Mouse (Mus musculus) induced T-regulatory cell, adult 2 months (primary cell): Measurements from ENCODE around the gene Tmed10.

Experiments used
- DNase-seq: peaks from one replicate; pipeline ENCODE4 v3.0.0-alpha.2; 2012; ENCODE audit warnings: low read depth

Tmed10 gene

DNA sequence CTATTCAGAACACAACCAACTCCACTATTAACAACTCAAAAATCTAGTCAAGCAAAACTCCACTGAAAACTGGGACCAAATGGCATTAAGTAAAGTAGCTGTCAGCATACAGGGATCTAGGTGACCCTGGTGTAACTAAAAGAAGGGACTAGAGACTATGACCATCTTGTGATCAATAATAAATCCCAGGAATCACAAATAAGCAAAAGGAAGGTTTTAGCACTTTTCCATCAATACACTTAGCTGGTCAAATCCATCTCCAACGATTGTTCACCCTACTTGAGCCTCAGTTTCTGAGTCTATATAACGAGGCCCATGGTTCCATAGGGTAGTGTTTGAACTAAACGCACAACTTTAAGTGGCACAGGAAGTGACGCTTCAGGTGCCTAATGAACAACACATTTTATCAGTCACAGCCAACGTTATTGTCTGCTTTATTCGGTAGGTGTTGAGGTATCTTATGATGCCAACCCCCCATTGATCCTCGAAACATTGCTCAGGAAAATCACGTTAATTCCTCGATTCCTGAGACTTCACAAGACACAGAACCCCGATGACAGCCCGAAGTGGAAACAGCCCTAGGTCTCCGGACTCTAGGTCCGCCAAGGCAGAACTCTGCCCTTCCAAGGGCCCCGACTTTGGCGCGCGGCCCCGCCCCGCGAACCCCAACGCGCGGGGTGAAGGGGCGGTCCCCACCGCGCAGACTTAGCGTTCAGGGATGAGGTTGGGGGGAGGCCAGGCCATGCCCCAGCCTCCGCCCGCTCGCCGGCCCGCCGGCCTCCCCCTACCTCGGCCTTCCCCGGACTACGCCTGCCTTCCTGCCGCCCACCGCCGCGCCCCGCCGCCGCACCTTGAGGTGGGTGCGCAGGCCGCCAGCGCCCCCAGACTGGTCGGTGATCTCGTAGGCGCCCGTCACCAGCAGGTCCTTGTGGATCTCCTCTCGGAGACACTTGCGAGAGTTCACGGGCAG lies 771 bp downstream of the Tmed10 start:
- DNase-seq = peak; percentile 89

- DNase-seq = peak; percentile 55
Measured at GRCm38 (mm10) chr12:85372068-85372665, 2.5 kb downstream of the Tmed10 start.

- no peak for DNase-seq
Measured at GRCm38 (mm10) chr12:85368441-85369063, 6.1 kb downstream of the Tmed10 start.

- no peak for DNase-seq
Measured at GRCm38 (mm10) chr12:85366271-85366670, 8.4 kb downstream of the Tmed10 start.

DNA sequence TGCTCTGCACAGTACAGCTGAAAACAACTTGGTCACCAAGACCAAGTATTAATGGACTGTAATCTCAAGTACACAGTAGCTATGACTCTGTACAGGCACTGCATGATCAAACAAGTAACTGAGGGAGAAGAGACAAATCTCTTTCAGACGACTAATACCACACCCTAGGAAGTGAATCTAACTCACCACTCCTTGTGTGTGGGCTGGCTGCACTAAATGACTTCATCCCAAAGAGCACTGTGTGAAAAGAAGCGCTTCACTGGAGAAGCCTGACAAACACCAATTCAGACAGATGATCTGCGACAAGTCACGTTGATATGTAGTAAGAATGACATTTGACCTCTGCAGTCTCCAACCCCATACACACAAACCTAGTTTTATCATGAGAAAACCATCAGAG lies 12.1 kb downstream of the Tmed10 start:
- DNase-seq = peak; percentile 31

DNA sequence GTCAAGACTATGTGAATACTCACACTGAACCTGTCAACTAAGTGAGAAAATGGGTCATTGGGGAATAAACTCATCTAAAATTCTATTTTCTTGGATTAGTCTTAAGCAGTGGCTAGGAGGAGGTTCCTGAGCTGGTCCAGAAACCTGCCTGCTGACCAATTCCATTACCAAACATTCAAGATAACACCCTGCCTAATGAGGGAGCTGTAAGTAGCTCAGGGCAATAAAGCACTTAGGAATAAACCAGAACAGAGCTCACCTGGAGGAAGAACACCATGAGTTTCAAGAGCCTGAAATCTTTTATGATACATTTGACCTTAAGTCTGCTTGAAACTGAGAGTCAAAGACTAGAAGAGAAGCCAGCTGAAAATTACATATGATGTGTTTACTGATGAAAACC lies 13.1 kb downstream of the Tmed10 start:
- no peak for DNase-seq

DNA sequence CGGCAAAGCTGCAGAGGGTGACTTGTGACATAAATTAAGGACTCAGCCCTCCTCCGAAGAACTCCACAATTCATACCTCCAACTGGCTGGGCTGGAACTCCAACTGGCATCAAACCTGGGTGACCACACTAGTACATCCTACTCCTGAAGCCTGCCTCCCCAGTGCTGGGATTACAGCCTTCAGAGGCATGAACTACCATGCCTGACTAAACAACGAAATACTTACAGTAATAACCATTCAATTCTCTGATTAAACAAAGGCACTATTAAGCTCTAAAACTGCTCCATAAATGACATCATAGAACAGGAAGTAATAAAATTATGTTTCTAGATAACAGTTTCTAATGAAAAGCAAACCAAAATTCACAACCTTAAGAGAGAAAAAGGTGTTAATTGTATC lies 13.5 kb downstream of the Tmed10 start:
- no peak for DNase-seq

DNA sequence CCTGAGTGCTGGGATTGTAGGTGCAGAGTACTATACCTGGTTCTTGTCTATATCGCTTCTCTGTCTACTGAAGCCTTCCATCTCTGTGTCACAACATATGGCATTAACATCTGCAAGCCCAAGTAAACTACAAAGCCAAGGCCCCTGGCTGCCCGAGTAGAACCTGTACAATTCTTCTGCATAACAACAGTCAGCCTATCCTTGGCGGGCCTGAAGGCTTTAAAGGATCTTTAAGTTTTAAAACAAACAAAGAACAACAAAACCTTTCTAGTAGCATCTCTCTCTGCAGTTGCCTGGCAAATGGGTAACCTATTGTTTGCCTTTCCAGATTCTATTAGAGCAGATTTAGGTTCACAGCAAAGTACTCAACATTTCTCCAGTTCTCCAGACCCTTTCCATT lies 20.6 kb downstream of the Tmed10 start:
- no peak for DNase-seq

GRCm38 (mm10) chr12:85350407-85351232 lies 24.0 kb downstream of the Tmed10 start:
- no peak for DNase-seq

DNA sequence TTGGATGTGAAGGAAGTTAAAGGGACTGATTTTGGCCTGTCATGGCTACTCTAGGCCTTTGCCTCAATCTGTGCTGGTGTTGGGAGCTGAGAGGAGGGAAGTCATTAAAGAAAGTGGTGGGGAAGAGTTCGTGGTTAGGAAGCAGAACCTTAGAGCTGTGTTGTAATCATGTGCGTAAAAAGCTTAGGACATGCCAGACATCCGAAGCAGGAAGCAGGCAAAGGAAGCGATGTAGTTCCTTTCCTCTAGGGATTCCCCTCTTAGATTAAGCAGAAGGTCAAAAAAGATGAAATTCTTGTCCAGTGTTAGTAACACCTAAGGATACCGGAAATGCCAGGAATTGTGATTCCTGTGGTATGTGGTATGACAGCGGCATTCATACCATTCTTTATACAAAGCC lies 26.3 kb downstream of the Tmed10 start:
- DNase-seq = no peak

DNA sequence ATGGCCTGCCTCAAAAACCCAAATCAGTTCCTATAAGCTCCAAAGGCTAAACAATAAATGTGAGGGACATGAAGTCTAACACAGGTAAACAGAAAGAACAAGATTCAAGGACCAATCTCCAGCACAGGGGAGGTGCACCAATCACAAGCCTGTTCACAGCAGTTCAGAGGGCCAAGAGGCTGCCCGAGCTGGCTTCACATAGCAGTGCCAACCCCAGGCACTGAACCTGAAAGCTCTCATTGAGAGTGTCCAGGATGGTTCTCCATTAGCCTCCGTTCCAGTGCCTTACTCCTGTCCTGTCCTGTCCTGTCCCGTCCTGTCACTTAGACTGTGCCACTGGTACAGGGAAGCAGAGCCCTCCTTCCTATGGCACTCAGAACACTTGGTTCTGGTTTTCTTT lies 27.5 kb downstream of the Tmed10 start:
- no peak for DNase-seq

- peak; percentile 87 for DNase-seq
Measured at GRCm38 (mm10) chr12:85346374-85346773, 28.3 kb downstream of the Tmed10 start.

GRCm38 (mm10) chr12:85345559-85345958 lies 29.1 kb downstream of the Tmed10 start:
- DNase-seq = no peak

DNA sequence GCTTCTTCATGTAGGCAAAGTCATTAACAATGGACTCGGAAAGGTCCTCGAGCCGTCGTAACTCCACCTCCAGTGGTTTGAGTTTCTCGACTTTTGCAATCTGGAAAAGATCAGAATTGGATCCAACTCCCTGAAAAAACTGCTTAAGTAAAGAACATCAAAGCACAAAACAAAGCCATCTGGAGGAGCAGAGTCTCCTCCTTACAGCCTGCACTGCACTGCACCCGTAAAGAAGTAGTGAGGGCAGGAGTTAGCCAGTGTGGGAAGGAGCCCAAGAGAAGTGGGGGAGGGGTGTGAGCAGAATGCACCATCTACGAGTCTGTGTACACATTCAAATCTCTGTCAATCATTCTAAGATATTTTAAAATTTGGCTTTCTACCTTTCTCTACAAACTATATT lies 30.4 kb downstream of the Tmed10 start:
- no peak for DNase-seq

DNA sequence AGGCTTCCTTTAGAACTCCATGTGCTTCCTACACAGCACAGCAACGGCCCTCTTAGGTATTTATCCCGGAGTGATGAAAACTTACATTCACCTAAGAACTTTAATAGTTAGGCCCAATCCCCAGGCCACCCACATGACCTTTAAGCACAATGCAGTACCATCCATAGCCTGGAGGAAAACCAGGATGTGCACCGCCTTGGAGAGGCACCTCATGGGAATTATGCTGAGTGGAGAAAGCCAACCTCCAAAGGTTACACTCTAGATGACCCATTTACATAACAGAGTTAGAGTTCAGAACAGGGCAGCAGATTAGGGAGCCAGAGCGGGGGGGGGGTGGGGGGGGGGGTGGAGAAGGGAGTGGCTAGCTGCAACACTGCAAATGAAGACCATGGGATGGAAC lies 32.3 kb downstream of the Tmed10 start:
- no peak for DNase-seq

DNA sequence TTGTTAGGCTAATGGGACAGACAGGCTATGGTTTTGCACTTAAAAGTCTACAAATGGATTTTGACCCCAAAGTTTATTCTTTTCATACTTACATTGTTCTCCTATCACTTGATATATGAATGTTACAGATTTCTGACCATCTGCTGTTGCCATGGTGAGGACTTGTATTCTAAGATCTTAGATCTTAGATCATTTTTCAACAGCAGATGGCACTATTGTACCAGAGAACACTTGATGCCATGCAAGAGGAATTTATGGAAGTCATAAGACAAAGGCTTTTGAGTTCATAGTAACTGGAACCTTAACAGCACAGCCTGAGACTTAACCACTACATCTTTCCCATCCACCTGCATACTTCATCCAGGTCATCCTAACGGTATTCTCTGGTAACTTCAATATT lies 33.5 kb downstream of the Tmed10 start:
- DNase-seq = peak; percentile 91

- peak; percentile 66 for DNase-seq
Measured at GRCm38 (mm10) chr12:85339947-85340346, 34.7 kb downstream of the Tmed10 start.

DNA sequence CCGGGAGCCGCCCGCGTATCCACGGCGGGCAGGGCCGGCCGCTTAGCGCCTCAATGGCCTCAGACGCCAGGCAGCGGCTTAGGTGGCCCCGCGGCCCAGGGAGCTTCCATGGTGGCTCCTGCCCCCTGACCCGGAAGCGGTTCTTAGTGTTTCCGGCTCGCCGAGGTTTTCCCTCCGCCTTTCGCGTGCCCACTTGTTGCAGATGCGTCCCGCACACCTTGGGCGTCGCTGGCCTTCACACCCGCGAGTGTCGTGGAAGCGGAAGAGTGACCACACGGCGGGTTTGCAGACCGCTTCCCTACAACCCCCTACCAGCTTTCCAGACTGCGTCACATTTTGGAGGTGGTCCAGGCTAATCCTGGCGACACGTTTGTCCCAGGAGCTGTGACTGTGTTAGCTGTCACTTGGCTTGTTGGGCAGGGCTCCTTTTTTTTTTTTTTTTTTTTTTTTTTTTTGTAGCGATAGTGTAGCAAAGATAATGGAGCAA lies 35.4 kb downstream of the Tmed10 start, which contains the start of gene Nek9:
Nek9 (minus strand) TSS at position 120 of the 487 bp plus-strand sequence.
- peak; percentile 98 for DNase-seq

GRCm38 (mm10) chr12:85338815-85339214 lies 35.8 kb downstream of the Tmed10 start:
- DNase-seq = no peak

DNA sequence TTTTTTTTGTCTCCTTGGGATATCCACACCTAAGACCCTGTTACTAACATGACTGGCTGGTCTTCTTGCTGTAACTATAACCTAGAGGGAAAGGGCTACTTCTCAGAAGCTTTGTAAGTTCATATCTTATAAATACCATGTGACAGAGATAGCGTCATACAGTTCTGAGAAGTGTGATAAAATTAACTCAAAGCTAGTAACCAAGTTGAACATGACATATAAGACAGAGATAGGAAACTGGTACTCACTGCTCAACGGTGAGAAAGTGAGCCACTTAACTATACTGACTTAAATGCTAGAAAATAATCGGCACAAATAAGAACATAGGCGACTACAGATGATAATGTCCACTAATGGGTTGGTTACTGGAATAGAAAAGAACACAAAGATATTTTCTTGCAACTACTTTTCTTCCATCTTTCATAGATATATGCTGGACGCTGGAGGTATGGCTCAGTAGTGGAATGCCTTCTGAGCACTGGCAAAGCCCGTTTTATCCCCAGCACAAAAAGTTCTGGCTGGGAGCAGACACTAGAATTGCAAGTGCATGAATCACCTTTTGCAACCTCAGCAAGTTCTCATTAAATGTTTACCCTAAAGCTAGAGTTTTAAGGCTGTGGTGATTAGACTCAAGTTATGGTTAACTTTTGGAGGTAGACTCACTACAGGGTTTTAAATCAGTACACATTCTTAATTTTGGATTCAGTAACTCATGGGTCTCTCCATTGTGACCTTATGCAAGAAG lies 36.9 kb downstream of the Tmed10 start:
- DNase-seq = peak; percentile 30

DNA sequence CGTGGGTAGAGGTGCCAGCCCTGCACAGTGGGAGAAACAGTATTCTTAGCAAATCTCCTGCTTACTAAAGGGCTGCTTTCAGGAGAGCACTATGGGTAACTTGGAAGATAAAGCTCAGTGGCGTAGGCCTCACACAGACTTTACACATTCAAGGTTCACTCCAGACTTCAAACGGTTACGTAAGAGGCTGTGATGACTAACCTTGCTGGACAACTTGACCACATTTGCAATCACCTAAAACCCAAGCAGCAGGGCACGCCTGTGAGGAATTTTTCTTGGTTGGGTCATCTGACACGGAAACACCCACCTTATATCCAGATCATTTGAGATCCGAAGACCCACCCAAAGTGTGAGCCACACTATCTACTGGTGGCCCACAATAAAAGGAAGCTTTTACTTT lies 44.5 kb downstream of the Tmed10 start:
- DNase-seq = no peak
